Mouse (Mus musculus): ENCODE data around the gene Rap1gds1.

- TF ChIP-seq POLR2A (IDR thresholded peaks at IDR 0.05; ENCODE audit: insufficient read depth, low read depth, low read length) (no peak), CTCF (IDR thresholded peaks at IDR 0.05) (no peak), EP300 (IDR thresholded peaks at IDR 0.05; ENCODE audit: insufficient read depth, low read depth, low read length) (no peak)
Observed at GRCm38 (mm10) chr3:139073801-139074483, 1.1 kb downstream of the Rap1gds1 start.
